Mouse (Mus musculus): ENCODE data around the gene Cbl. TPM values are rescaled to one million over a fixed set of nuclear protein-coding genes. Genes with fewer than 3 reads are reported as not detected.

Gene Cbl
- polyA plus RNA-seq, 1 experiment from 2014 or later: 18.1 TPM

- no peak overlapping the region for H3K4me2 ChIP-seq (ENCODE audit: low read length)
- H3K9me3 ChIP-seq (ENCODE audit: control insufficient read depth, low read length): no peaks in the 10 kb centered on the region
- H3K27me3 ChIP-seq (replicated peaks; ENCODE audit: control insufficient read depth, insufficient read depth, low read length): no peaks in the 10 kb centered on the region
- WGBS: 82% methylated on average over 3 of the region's 3 CpGs
- ATAC-seq (replicated peaks; ENCODE audit: low FRiP score, low TSS enrichment, low read depth) (no peak), DNase-seq (ENCODE audit: low spot score) (no peak)
- no peak overlapping the region for H3K27ac ChIP-seq (ENCODE audit: low read depth)
- no peak overlapping the region for H3K4me3 ChIP-seq (ENCODE audit: low read depth, low read length)
- no peaks in the 10 kb centered on the region for H3K4me1 ChIP-seq (replicated peaks; ENCODE audit: control insufficient read depth, insufficient read depth, low read length)
- H3K9ac ChIP-seq (ENCODE audit: low read length): no peak overlapping the region
- H3K36me3 ChIP-seq (ENCODE audit: control insufficient read depth, insufficient read depth, low read length): peaks cover 27% of the 10 kb centered on the region
Measured at GRCm38 (mm10) chr9:44094737-44095136, 139.1 kb downstream of the Cbl start.

- Histone ChIP-seq H3K9ac (ENCODE audit: low read length) (no peak overlapping the region), H3K36me3 (ENCODE audit: control insufficient read depth, insufficient read depth, low read length) (peaks cover 27% of the 10 kb centered on the region), H3K4me1 (replicated peaks; ENCODE audit: control insufficient read depth, insufficient read depth, low read length) (peaks cover 5% of the 10 kb centered on the region; the same call in 1 of the 2 replicates), H3K27ac (ENCODE audit: low read depth) (no peak overlapping the region), H3K4me3 (ENCODE audit: low read depth, low read length) (no peak overlapping the region), H3K27me3 (replicated peaks; ENCODE audit: control insufficient read depth, insufficient read depth, low read length) (no peaks in the 10 kb centered on the region), H3K4me2 (ENCODE audit: low read length) (no peak overlapping the region), H3K9me3 (ENCODE audit: control insufficient read depth, low read length) (no peaks in the 10 kb centered on the region)
- WGBS: 40% methylated on average over 24 of the region's 24 CpGs
- ATAC-seq (replicated peaks; ENCODE audit: low FRiP score, low TSS enrichment, low read depth) (peak; percentile 41), DNase-seq (ENCODE audit: low spot score) (peak; percentile 85)
Measured at GRCm38 (mm10) chr9:44093612-44094503, 140.0 kb downstream of the Cbl start.

Other genes with a start within 250 kb of the Cbl start
- 0.62 and 2.0 TPM in 2 replicates for gene Thy1, start 190.7 kb downstream of the Cbl start, polyA plus RNA-seq (2014; fragmentation: Nextera tagmentation; extraction: Ambion mirVana)
- gene Usp2, start 167.0 kb downstream of the Cbl start, polyA plus RNA-seq (2014; fragmentation: Nextera tagmentation; extraction: Ambion mirVana): 11.0 and 12.5 TPM in 2 replicates
- 0.18 TPM in 1 of 2 replicates, not detected in the other for gene Mfrp, start 132.3 kb downstream of the Cbl start, polyA plus RNA-seq (2014; fragmentation: Nextera tagmentation; extraction: Ambion mirVana)
- gene C1qtnf5, start 126.8 kb downstream of the Cbl start, polyA plus RNA-seq (2014; fragmentation: Nextera tagmentation; extraction: Ambion mirVana): 3.2 and 3.4 TPM in 2 replicates
- gene Gm49380, start 120.5 kb downstream of the Cbl start, polyA plus RNA-seq (2014; fragmentation: Nextera tagmentation; extraction: Ambion mirVana): 0.14 and 0.36 TPM in 2 replicates
- gene Rnf26, start 120.5 kb downstream of the Cbl start, polyA plus RNA-seq (2014; fragmentation: Nextera tagmentation; extraction: Ambion mirVana): 70.2 and 75.7 TPM in 2 replicates
- 47.9 and 49.7 TPM in 2 replicates for gene Mcam, start 99.6 kb downstream of the Cbl start, polyA plus RNA-seq (2014; fragmentation: Nextera tagmentation; extraction: Ambion mirVana)
- not detected in 2 replicates for gene Ccdc153, start 6.6 kb upstream of the Cbl start, polyA plus RNA-seq (2014; fragmentation: Nextera tagmentation; extraction: Ambion mirVana)
- 3.1 TPM in 2 replicates for gene Pdzd3, start 17.4 kb upstream of the Cbl start, polyA plus RNA-seq (2014; fragmentation: Nextera tagmentation; extraction: Ambion mirVana)
- gene Nlrx1, start 34.5 kb upstream of the Cbl start, polyA plus RNA-seq (2014; fragmentation: Nextera tagmentation; extraction: Ambion mirVana): 6.3 and 7.0 TPM in 2 replicates
- gene Abcg4, start 54.6 kb upstream of the Cbl start, polyA plus RNA-seq (2014; fragmentation: Nextera tagmentation; extraction: Ambion mirVana): 3.6 and 4.1 TPM in 2 replicates
- gene Hinfp, start 71.6 kb upstream of the Cbl start, polyA plus RNA-seq (2014; fragmentation: Nextera tagmentation; extraction: Ambion mirVana): 18.5 and 22.9 TPM in 2 replicates
- 5.7 and 5.8 TPM in 2 replicates for gene C2cd2l, start 86.2 kb upstream of the Cbl start, polyA plus RNA-seq (2014; fragmentation: Nextera tagmentation; extraction: Ambion mirVana)
- 45.4 and 46.2 TPM in 2 replicates for gene Dpagt1, start 92.0 kb upstream of the Cbl start, polyA plus RNA-seq (2014; fragmentation: Nextera tagmentation; extraction: Ambion mirVana)
- 302 and 311 TPM in 2 replicates for gene H2afx, start 100.6 kb upstream of the Cbl start, polyA plus RNA-seq (2014; fragmentation: Nextera tagmentation; extraction: Ambion mirVana)
- gene Hmbs, start 110.2 kb upstream of the Cbl start, polyA plus RNA-seq (2014; fragmentation: Nextera tagmentation; extraction: Ambion mirVana): 122 and 128 TPM in 2 replicates
- gene Vps11, start 127.6 kb upstream of the Cbl start, polyA plus RNA-seq (2014; fragmentation: Nextera tagmentation; extraction: Ambion mirVana): 25.3 and 29.5 TPM in 2 replicates
- gene Hyou1, start 145.4 kb upstream of the Cbl start, polyA plus RNA-seq (2014; fragmentation: Nextera tagmentation; extraction: Ambion mirVana): 28.4 and 37.0 TPM in 2 replicates
- 37.8 and 38.1 TPM in 2 replicates for gene Slc37a4, start 162.8 kb upstream of the Cbl start, polyA plus RNA-seq (2014; fragmentation: Nextera tagmentation; extraction: Ambion mirVana)
- gene Rps25, start 173.1 kb upstream of the Cbl start, polyA plus RNA-seq (2014; fragmentation: Nextera tagmentation; extraction: Ambion mirVana): 2,858 and 3,005 TPM in 2 replicates
- gene Trappc4, start 173.6 kb upstream of the Cbl start, polyA plus RNA-seq (2014; fragmentation: Nextera tagmentation; extraction: Ambion mirVana): 113 and 120 TPM in 2 replicates
- 27.1 and 29.3 TPM in 2 replicates for gene Ccdc84, start 184.5 kb upstream of the Cbl start, polyA plus RNA-seq (2014; fragmentation: Nextera tagmentation; extraction: Ambion mirVana)
- gene Foxr1, start 207.1 kb upstream of the Cbl start, polyA plus RNA-seq (2014; fragmentation: Nextera tagmentation; extraction: Ambion mirVana): not detected in 2 replicates
- gene Upk2, start 220.9 kb upstream of the Cbl start, polyA plus RNA-seq (2014; fragmentation: Nextera tagmentation; extraction: Ambion mirVana): 2.1 and 2.3 TPM in 2 replicates
- gene Bcl9l, start 248.8 kb upstream of the Cbl start, polyA plus RNA-seq (2014; fragmentation: Nextera tagmentation; extraction: Ambion mirVana): 10.2 TPM in 2 replicates

Measured in intestine, embryonic 14.5 days (tissue).